Comparison of ENCODE assay signal across 8 mouse cellular contexts in the genomic region with DNA sequence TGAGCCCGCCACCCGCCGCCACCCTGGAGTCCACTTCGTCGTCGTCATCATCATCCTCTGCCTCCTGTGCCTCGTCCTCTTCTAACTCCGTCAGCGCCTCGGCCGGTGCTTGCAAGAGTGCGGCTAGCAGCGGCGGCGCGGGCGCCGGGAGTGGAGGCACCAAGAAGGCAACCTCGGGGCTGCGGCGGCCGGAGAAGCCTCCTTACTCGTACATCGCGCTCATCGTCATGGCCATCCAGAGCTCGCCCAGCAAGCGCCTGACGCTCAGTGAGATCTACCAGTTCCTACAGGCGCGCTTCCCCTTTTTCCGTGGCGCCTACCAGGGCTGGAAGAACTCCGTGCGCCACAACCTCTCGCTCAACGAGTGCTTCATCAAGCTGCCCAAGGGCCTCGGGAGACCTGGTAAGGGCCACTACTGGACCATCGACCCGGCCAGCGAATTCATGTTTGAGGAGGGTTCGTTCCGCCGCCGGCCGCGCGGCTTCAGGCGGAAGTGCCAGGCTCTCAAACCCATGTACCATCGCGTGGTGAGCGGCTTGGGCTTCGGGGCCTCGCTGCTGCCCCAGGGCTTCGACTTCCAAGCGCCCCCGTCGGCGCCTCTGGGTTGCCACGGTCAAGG. TPM values are rescaled to one million over a fixed set of nuclear protein-coding genes. Genes with fewer than 3 reads are reported as not detected.
DNase-seq lines count a peak whose midpoint lies in the region.
"Had no signal": no experiment of that assay in that cellular context is flagged by ENCODE, and none has a peak within 500 bp of the region (broad histone marks: within the 10 kb centered on the region; RNA-seq: fewer than 3 reads in every experiment).

No protein-coding gene starts in this region.

- peak overlapping the region; percentile 70 for H3K4me3 ChIP-seq in embryonic facial prominence, embryonic 10.5 days
- H3K4me3 ChIP-seq in hindbrain, embryonic 10.5 days, result peak overlapping the region; percentile 59
- H3K4me3 ChIP-seq: erythroblast, embryonic 14.5 days had no signal

- no peaks in the 10 kb centered on the region for H3K36me3 ChIP-seq in embryonic facial prominence, embryonic 10.5 days (replicated peaks)
- no peaks in the 10 kb centered on the region for H3K36me3 ChIP-seq in hindbrain, embryonic 10.5 days

- H3K4me1 ChIP-seq in embryonic facial prominence, embryonic 10.5 days, result peaks cover 72% of the 10 kb centered on the region
- H3K4me1 ChIP-seq in hindbrain, embryonic 10.5 days (replicated peaks), result peaks cover 48% of the 10 kb centered on the region

- peaks cover 100% of the 10 kb centered on the region for H3K27me3 ChIP-seq in embryonic facial prominence, embryonic 10.5 days (replicated peaks; ENCODE audit: low read depth, poor library complexity, severe bottlenecking)
- peaks cover 100% of the 10 kb centered on the region for H3K27me3 ChIP-seq in hindbrain, embryonic 10.5 days (ENCODE audit: insufficient read depth, poor library complexity, severe bottlenecking)

- DNase-seq in ovary, postnatal 36 days (ENCODE audit: low spot score), result peak; percentile 30
- DNase-seq in ovary, postnatal 14 days (ENCODE audit: low spot score), result no peak
- peak; percentile 75 for DNase-seq in embryonic facial prominence, embryonic 10.5 days (ENCODE audit: low spot score)
- peak; percentile 66 for DNase-seq in hindbrain, embryonic 10.5 days (ENCODE audit: low spot score)
- peak; percentile 24 to 47 for DNase-seq in lung, postnatal 4 days
- peak; percentile 44 for DNase-seq in yolk sac, embryonic 10.5 days (ENCODE audit: low spot score)
- no peak for DNase-seq in urinary bladder, postnatal 4 days (ENCODE audit: low spot score in 2 of 2)

- under 1% methylated on average over 60 of the region's 60 CpGs for WGBS in embryonic facial prominence, embryonic 10.5 days
- WGBS in hindbrain, embryonic 10.5 days, result under 1% methylated on average over 60 of the region's 60 CpGs

- peak overlapping the region; percentile 86 for H3K27ac ChIP-seq in embryonic facial prominence, embryonic 10.5 days (replicated peaks)
- H3K27ac ChIP-seq in hindbrain, embryonic 10.5 days, result peak overlapping the region; percentile 78

- no peaks in the 10 kb centered on the region for H3K9me3 ChIP-seq in embryonic facial prominence, embryonic 10.5 days
- H3K9me3 ChIP-seq in hindbrain, embryonic 10.5 days, result no peaks in the 10 kb centered on the region

RNA-seq across cellular contexts. Expression of gene Foxf2, which starts 0.7 kb away (rescaled TPM):
- polyA plus RNA-seq in embryonic facial prominence, embryonic 10.5 days (2016; fragmentation: Nextera tagmentation; extraction: Ambion mirVana), result 10.8 and 12.8 TPM in 2 replicates
- 5.7 and 11.8 TPM in 2 replicates for polyA plus RNA-seq in hindbrain, embryonic 10.5 days (2016; fragmentation: Nextera tagmentation; extraction: Ambion mirVana)
- polyA plus RNA-seq: erythroblast, embryonic 14.5 days had no signal

Comparison
In these comparisons a context has a peak if more than half of its experiments do, and no peak if none do; other contexts are left out.
1. DNase-seq: peak in ovary, postnatal 36 days (single experiment), embryonic facial prominence, embryonic 10.5 days (single experiment), hindbrain, embryonic 10.5 days (single experiment), lung, postnatal 4 days (2 of 2) and yolk sac, embryonic 10.5 days (single experiment); none in ovary, postnatal 14 days (single experiment) and urinary bladder, postnatal 4 days (0 of 2).